Mouse (Mus musculus) testis, postnatal 14 days (tissue): Measurements from ENCODE around the gene Dab2.

Source experiments
- DNase-seq: peaks from one replicate; pipeline ENCODE4 v3.0.0; 2021; ENCODE audit warnings: low spot score

The Dab2 gene

DNA sequence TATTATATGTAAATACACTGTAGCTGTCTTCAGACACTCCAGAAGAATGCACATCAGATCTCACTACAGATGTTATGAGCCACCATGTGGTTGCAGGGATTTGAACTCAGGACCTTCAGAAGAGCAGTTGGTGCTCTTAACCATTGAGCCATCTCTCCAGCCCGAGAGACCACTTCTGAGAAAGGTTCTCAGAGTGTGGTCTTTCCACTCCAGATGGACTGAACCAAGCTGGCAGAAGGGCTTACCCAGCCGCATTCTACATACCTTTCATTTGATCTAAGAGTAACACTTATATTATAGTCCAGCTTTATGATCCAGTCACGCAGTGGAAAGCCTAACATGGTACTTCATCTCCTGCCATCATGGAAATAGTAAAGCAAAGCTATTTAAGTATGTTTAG, 92.3 kb downstream of the Dab2 start:
- no peak for DNase-seq

DNA sequence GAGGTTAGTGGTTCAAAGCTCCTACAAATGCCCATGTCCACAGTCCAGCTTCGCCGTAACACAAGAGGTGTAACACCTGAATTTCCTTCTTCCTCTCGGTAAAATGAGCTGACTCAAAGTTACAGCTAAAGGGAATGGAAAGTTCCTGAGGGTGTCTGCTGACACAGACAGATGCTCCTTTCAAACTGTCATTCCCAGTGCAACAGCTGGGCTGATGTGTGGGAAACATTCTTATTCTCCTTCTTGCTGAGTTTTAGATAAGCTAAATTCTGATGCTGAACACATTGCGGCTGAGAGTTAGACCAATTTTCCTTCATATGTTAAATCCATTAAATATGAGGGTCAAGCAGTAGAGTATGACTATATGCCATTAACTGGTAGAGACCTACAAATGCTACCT, 94.0 kb downstream of the Dab2 start:
- DNase-seq = no peak

DNA sequence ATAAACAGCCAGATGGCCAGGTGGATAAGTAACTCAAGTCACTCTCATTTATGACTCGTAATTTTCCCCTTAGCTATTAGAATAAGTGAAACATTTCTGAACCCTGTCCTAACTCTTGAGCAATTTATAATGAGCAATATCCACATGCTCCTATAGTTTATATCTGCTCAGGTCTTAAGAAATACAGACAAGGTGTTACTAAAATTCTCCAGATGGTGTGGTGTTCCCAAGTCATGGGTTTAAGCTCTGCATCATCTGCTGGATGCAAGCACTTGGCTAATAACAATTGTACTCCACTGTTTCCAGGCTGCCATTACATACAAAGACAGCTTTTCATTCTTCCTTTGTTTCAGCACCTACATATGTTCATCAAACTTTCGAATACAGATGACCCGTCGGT, 98.6 kb downstream of the Dab2 start:
- DNase-seq = no peak

DNA sequence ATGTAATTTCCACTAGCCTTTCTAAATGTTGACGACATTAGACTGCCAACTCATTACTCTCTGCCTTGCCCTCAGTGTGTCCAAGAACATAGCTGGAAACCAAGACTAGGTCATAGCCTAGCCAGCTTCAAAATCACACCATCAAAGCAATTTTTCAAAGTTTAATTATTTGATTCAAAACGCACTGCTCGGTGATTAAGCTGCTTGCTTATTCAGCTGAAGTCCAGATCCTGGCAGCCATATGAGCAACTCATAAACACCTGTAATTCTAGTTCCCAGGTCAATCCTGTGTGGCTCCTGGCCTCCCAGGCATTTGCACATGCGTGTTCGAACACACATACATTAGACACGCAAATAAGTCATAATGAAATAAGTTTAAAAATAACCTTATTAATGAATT, 99.3 kb downstream of the Dab2 start:
- DNase-seq = no peak

DNA sequence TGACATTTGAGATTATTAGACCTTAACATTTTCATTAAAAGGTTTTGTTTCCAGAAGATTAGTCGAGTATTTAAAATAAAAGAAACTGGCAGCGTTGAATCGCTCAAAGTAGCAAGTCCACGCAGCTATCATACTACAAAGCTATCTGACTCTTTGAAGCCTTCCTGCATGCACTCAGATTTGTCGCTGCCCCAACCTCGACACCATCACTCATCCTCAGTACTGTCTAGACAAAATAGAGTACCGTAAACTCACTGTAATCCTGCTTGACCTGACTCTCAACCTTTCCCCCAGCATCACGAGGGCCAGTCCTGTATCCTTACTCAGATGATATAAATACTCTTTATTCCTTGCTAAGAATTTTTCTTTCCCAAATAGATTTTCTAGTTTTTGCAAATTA, 100.5 kb downstream of the Dab2 start:
- DNase-seq = no peak

DNA sequence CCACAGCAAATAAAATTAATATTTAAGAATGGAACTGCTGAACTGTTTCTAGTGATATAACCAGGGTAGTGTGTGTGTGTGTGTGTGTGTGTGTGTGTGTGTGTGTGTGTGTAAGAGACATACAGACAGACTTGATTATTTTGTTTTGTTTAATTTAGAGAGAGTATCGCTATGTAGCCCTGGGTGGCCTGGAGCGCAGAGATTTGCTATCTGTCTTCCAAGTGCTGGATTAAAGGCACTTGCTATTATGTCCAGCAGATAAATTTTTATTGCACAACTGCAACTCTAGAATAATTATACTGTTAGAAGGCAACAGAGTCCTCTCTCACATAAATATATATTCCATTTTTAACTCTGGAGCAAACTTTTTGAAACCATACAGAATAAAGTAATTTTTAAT, 102.8 kb downstream of the Dab2 start:
- DNase-seq = no peak

DNA sequence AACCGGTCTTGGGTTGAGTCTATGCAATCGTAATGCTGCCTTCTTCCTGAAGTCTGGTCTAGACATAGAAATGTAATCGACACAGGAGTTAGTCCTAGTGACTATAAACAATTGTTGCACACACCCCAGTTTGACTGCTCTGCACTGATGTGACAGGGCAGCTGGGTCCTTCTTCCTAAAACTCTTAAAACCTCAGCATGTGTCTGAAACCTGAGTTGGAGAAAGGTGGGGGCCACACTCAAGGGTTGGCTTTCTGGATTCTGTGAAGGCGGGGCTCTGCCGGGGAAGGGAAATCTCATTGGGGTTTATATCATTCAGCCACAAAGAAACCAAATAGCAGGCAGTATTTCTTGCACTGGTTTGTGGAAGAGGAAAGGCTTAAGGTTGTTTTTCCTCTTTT, 104.6 kb downstream of the Dab2 start:
- DNase-seq = no peak

DNA sequence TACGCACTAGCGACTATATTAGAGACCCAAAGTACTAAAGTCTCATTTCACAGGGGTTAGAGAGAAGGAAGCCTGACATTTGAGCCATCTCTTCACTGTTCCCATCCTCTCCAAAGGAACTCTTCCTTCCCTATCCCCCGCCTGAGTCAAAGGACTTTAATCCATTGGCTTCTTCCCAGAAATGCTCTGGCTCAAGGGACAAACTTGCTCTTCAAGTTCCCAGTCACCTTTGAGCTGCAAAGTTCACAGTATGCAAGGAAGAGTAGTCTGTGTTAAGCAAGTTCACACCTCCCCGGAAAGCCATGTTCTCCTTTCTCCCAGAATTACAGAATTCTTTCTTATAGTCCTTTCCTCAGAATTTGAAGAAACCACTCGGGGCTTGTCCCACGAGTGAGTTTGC, 107.2 kb downstream of the Dab2 start:
- no peak for DNase-seq

DNA sequence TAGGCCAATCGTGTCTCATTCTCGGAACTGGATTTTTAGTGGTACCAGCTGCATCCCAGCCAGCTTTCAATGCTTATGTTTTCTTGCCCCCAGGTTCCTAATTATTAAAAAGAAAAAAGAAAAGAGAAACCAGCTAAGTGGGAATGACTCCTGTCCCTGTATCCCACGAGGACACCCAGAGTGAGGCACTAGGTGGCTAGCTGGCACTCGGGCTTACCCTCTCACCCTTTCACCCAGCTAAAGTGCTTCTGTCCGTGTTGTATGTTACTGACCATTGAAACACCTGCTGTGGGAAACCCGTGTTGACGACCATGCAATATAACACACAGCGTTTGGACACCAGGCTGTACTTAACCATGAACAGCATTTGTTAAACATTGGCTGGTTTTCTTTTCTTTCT, 109.4 kb downstream of the Dab2 start:
- no peak for DNase-seq

DNA sequence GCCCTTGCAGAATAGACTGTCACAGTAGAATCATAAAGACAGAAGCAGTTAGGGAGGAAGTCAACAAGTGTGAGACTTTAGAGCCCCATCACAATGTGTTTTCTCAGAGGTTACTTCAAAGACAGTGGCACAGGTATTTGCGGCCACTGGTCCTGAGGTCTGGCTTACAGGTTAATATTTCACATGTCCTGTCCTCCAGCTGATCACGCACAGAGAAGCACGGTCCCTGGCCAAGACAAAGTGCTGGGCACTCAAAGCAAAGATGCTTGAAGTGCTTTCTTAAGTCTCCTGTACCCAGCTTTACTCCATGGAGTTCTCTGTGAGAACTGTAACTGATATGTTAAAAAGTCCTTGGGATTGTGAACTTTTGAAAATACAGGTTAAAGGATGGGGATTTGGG, 110.6 kb downstream of the Dab2 start:
- no peak for DNase-seq

DNA sequence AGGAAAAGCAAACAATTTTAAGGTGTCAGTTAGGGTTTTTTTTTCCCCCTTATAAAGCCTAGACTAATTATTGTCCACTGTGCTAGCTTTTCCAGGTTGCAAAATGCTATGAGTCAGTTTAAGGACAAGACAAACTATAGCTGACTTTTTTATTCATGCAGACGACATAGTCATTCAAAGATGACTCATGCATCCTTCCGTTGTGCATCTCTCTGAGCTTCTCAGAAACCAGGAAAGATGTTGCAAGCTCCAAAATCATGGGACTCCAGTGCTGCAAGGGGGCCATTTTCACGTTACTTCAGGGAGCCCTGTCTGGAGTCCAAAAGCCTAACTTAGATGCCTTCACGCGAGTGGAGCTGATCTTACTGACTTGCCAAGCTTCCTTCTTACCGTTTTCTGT, 111.7 kb downstream of the Dab2 start:
- no peak for DNase-seq

DNA sequence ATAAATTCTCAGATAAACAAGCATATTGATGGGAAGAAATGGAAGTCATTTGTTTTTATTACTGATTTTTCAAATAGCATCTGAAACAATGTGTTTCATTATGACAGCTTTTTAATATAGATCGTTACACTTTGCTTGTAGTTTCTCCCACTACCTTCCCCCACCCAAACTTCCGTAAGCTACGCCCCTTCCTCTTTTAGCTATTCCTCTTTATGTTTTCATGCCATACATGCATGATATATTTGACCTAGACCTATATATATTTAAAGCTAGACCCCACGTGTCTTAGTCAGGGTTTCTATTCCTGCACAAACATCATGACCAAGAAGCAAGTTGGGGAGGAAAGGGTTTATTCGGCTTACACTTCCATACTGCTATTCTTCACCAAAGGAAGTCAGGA, 115.7 kb downstream of the Dab2 start:
- DNase-seq = no peak

DNA sequence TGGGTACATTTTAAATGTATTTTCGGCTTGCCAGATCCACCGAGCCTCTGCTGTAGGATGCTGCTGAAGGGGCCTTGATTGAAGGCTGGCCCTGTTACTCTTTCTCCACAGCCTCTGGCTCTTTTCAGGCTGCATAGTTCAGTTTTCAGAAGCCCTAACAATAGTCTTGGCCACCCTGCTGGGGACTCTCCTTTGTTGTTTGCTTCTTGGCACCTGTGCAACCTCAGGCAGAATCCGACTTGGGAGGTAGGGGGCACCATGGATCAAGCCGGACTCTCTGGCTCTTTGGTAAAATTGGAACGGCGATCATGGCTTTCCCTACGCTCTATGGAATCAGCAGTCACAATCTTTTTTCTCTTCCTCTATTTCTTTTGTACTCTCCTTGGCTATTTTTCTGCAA, 132.2 kb downstream of the Dab2 start:
- DNase-seq = no peak

DNA sequence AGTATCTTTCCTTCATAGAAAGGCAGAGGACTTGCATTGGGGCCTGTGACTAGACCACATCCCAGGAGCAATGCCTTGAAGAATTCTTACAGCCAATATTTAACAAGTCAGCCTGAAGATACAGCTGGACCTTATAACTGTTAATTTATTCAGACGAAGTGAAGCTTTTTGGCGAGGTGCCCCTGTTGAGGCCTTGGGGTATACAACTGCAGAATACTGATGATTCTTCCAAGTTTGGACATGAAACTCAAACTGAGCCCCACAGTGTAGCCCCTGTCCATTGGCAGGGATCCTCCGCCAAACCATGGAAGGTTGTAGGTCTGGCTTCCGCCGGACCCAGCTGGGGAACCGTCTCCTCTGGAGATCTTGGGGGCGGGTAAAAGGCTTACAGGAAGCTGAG, 132.8 kb downstream of the Dab2 start:
- DNase-seq = no peak

DNA sequence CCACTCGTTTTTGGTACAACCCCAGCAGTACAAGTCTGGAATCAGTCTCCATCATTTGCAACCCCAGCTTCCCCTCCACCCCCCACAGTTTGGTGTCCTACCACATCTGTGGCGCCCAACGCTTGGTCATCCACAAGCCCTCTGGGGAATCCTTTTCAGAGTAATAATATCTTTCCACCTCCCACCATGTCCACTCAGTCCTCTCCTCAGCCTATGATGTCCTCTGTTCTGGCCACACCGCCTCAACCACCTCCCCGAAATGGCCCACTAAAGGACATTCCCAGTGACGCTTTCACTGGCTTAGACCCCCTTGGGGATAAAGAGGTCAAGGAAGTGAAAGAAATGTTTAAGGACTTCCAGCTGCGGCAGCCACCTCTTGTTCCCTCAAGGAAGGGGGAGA, 135.7 kb downstream of the Dab2 start:
- DNase-seq = no peak

DNA sequence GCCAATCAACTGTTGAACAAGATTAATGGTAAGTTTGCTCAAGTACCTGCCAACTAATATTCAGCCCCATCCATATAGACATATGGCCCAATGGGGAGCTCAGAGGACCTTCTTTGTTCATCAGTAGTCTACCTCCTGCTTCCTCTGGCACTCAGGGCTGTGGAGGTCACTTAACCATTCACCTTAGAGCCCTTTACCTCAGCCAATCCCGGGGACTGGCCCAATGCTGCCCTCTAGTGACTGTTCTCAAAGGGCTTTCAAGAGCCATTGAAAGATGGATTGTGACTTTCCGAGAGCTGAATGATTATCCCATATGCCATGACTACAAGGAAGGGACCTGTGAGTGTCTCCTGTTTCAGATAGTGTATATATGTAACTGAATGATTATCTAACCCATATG, 136.2 kb downstream of the Dab2 start:
- DNase-seq = no peak

DNA sequence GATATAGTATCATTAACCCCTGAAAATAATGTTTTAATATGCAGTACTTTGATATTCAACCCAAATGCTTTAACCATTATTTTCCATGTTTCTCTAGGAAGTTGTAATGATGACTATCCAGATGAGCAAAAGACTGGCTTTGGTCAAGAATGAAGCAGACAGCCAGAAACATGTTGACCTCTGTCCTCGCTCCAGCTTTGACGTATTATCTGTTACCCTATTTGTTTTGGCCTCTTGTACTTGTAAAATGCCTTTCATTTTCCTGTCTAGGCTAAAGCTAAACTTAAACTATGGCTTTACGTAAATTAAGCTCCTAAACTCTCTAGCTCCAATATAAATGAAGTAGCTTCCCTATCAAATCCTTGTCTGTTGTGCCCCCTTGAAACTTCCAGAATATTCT, 139.1 kb downstream of the Dab2 start:
- DNase-seq = no peak

DNA sequence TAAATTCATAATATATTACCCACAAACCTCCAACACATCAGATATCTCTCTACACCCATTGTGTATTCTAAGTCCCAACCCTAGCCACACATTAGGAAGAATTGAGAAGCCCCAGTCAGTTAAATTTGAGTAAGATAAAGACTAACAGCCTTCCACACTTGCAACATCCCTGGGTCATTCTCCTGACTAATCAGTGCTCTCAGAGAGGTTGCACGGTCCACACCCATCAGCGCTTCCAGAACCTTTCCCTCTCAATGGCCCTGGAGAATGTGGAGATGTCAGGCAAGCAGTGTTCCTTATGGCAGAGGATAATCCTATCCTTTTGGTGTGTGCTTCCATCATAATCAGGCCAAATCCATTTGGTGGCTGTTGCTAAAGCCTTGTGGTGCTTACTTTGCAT, 144.9 kb downstream of the Dab2 start:
- DNase-seq = no peak

DNA sequence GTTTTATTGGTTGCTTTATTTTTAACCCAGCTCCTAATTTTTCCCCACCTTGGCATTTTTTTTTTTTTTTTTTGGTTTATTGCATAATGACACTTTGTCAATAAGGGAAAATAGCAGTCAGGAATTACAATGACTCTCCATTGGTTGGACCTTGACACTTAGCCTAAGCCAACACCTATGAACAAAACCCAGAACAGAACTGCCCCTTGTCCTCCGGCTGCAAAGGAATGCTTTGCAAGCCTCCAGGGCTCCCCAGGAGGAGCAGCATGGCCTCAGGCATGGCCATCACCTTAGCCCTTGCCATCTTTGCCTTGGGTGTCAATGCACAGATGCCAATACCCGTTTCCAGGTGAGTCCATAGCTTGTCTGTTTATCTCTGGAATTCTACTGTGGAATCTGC, 145.5 kb downstream of the Dab2 start, which contains the start of gene C9:
Gene C9 (plus strand): TSS at position 193 of the 400 bp plus-strand sequence.
- no peak for DNase-seq

DNA sequence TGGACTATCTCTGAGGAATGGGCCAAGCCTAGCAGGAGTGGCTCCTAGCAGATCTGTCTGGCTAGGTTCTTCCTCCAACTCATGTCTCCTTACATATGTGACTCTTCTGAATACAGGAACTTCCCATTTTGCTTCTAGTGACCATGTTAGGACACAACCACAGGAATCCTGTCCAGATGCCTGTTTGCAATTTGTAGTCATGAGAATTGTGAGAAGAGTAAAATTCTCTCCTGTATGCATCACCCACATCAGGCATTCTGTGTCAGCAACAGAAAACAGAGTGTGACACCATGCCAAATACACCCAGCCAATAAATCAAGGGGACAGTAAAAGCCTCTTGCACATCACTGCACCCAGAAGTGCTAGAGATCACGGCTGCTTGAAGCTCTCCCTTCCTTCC, 146.6 kb downstream of the Dab2 start:
- no peak for DNase-seq

DNA sequence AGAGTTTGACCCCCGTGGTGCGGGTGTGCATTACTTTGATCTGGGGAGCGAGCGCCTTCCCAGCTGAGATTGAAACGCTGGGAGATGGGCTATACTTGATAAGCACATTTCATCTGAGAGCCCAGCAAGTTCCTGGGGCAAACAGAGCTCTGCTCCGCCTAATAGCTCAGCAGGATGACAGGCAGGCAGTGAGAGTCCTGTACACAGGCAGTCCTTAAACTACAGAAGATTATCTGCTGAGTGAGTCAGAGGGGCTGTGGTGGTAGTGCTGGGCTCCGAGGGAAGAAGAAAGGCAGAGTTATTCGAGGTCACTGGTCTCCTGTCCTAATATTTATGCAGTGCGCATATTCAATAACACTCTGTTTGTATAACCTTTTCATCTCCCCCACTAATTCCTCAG, 149.3 kb downstream of the Dab2 start:
- no peak for DNase-seq

DNA sequence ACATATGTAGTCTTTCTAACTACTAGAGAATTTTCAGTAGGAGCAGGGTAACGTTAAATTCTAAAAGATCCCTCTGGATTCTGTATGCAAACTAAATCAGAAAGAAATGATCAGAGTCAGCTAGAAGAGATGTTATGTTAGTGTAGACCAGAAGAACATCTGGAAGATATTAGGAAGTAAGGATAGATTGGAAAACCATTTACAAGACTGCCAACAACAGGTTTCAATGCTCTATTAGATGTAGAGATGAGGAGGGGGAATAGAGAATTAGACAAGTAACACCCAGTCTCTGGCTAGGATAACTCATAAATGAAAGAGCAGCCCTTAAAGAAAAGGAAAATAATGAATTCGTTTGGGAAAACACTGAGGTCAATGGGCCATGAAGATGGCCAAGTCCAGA, 154.9 kb downstream of the Dab2 start:
- no peak for DNase-seq

DNA sequence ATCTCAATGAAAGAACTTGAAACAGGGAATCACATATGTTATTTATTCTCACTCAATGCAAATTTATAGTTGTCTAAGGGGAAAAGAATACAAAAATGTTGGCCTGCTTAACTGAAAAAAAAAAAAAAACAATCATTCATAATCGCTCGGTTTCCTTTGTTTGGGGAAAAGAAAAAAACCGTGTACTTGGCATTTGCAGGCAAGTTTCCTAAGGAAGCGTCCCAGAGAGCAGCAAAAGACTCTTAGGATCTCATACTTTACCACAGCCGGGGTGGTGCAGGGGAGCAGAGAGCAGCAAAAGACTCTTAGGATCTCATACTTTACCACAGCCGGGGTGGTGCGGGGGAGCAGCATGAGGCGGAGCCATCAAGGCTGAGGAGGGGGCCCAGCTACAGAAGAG, 161.8 kb downstream of the Dab2 start:
- DNase-seq = no peak

DNA sequence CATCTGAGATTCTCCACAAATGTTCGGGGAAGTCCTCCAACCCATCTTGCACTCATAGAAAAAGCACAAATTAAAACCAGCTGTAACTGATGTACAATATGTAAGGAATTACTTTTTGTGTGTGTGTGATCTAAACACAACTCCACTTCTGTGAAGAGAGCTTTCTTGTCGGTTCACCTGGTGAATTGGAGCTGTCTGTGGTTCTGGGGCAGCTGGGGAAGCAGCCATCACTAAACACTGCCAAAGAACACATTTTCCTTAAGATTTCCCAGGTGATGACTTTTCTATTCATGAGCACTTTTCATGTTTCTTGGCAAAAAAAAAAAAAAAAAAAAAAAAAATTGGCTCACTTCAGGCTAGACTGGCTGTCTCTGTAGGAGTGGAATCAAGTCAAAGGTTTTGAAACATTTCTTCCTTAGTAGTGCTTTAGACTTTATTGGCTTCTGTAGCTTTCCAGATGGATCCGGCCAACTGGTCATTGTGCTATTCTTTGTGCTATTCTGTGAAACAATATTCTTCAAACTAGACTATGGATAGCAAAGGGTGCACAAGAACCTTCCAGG, 163.9 kb downstream of the Dab2 start:
- DNase-seq = no peak

DNA sequence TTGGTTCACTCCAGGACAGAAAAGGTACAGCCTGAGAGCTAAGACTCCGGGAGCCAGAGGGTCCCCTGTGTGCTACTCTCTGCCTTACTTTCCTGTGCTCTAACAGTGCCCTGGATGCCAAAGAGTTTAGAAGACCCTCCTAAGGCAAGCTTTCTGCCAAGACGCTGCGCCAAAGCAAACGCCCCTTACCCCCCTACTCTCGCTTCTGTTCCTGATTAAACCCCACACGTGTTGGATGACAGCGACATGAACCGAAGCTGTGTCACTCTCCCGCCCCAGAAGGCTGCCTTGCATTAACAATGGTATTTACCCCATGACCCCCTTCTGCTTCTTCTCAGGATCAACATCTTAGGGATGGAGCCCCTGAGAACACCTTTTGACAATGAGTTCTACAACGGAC, 167.4 kb downstream of the Dab2 start:
- no peak for DNase-seq
